27 mouse cellular contexts compared by ENCODE assay signal in the genomic region with DNA sequence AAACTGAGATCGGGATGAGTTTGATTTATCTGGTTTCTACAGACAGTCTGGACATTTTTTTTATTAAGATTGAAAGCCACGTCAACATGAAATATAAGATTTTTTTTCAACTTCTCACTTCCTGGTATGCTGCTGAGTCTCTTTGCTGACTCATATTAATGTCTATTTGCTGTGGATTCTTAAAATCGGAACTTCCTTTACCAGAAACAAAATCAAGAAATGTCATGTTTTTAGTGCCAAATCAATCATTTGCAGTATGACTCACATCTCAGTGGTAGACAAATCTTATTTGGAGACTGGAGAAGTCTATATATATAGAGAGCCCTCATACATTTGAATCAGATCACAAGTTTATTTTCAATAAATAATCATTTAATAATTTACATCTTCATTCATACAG.
A peak's percentile ranks its signal among the peaks of the same experiment; 100 is the strongest.
DNase-seq lines count a peak whose midpoint lies in the region; ATAC-seq and TF ChIP-seq lines count a peak whose summit lies in the region.
"Had no signal": no experiment of that assay in that cellular context is flagged by ENCODE, and none has a peak within 500 bp of the region (broad histone marks: within the 10 kb centered on the region; RNA-seq: fewer than 3 reads in every experiment).

No protein-coding gene starts in this region.

- no peak overlapping the region for H3K27ac ChIP-seq in stomach, postnatal 0 days (replicated peaks)
- H3K27ac ChIP-seq: embryonic facial prominence, embryonic 12.5 days; embryonic facial prominence, embryonic 15.5 days; forebrain, embryonic 12.5 days; forebrain, embryonic 15.5 days; heart, embryonic 15.5 days; hindbrain, embryonic 14.5 days; hindbrain, postnatal 0 days had no signal

- no peak overlapping the region for H3K4me3 ChIP-seq in stomach, postnatal 0 days (ENCODE audit: low read depth, low read length)
- H3K4me3 ChIP-seq: embryonic facial prominence, embryonic 12.5 days; embryonic facial prominence, embryonic 15.5 days; erythroblast, embryonic 14.5 days; forebrain, embryonic 12.5 days; forebrain, embryonic 15.5 days; heart, embryonic 12.5 days; heart, embryonic 15.5 days had no signal

- H3K9me3 ChIP-seq in stomach, postnatal 0 days (ENCODE audit: control insufficient read depth, low read length), result no peaks in the 10 kb centered on the region
- H3K9me3 ChIP-seq: embryonic facial prominence, embryonic 12.5 days; embryonic facial prominence, embryonic 15.5 days; forebrain, embryonic 12.5 days; forebrain, embryonic 15.5 days; heart, embryonic 12.5 days; heart, embryonic 15.5 days had no signal

- 73% methylated on average over 3 of the region's 3 CpGs for WGBS in stomach, postnatal 0 days

- no peaks in the 10 kb centered on the region for H3K4me1 ChIP-seq in stomach, postnatal 0 days (replicated peaks; ENCODE audit: control insufficient read depth, insufficient read depth)
- H3K4me1 ChIP-seq: embryonic facial prominence, embryonic 12.5 days; embryonic facial prominence, embryonic 15.5 days; forebrain, embryonic 12.5 days; forebrain, embryonic 15.5 days; heart, embryonic 12.5 days; heart, embryonic 15.5 days had no signal

- no peaks in the 10 kb centered on the region for H3K27me3 ChIP-seq in stomach, postnatal 0 days (ENCODE audit: control insufficient read depth, insufficient read depth, low read length)
- H3K27me3 ChIP-seq: embryonic facial prominence, embryonic 12.5 days; embryonic facial prominence, embryonic 15.5 days; forebrain, embryonic 12.5 days; forebrain, embryonic 15.5 days; heart, embryonic 12.5 days; heart, embryonic 15.5 days had no signal

- ATAC-seq in granulocyte monocyte progenitor cell, adult 5-6 weeks (replicated peaks; ENCODE audit: poor library complexity, severe bottlenecking), result peak; percentile 33; the same call in 1 of the 2 replicates
- no peak for ATAC-seq in stomach, postnatal 0 days (ENCODE audit: low FRiP score, low TSS enrichment)
- ATAC-seq: activated CD4-positive, CD25-positive, alpha-beta regulatory T cell, adult 4 months; forebrain, embryonic 15.5 days; hindbrain, postnatal 0 days; inflammation-experienced regulatory T-cells, adult 6 months; intestine, embryonic 16.5 days had no signal

- H3K9ac ChIP-seq in stomach, postnatal 0 days (ENCODE audit: low read length), result no peak overlapping the region
- H3K9ac ChIP-seq: embryonic facial prominence, embryonic 12.5 days; embryonic facial prominence, embryonic 15.5 days; forebrain, embryonic 12.5 days; forebrain, embryonic 15.5 days; heart, embryonic 12.5 days; heart, embryonic 15.5 days; hindbrain, embryonic 14.5 days had no signal

- peak; percentile 11 for DNase-seq in 416B (ENCODE audit: low read depth)
- peak; percentile 2 for DNase-seq in brain, adult 2 months (ENCODE audit: low read depth, low spot score)
- no peak for DNase-seq in spleen, postnatal 14 days (ENCODE audit: low spot score in 2 of 2)
- no peak for DNase-seq in stomach, postnatal 0 days (ENCODE audit: low spot score)
- DNase-seq in retina, embryonic 14.5 days (ENCODE audit: low spot score), result no peak
- DNase-seq: adrenal gland, adult 8-10 months; adrenal gland, postnatal 25 days; cerebellum, adult 18-20 months; cerebellum, adult 9-10 months; cerebellum, postnatal 14 days; gastrocnemius, postnatal 10 days; heart, adult 18-20 months; heart, postnatal 10 days; heart, postnatal 36 days had no signal

- TF ChIP-seq CTCF in stomach, postnatal 0 days (IDR thresholded peaks at IDR 0.05; ENCODE audit: low read depth), result no peak

- no peak for TF ChIP-seq EP300 in stomach, postnatal 0 days (optimal IDR thresholded peaks at IDR 0.05)

- no peak overlapping the region for H3K4me2 ChIP-seq in stomach, postnatal 0 days (replicated peaks; ENCODE audit: low read depth)
- H3K4me2 ChIP-seq: embryonic facial prominence, embryonic 12.5 days; embryonic facial prominence, embryonic 15.5 days; forebrain, embryonic 12.5 days; forebrain, embryonic 15.5 days; heart, embryonic 12.5 days; heart, embryonic 15.5 days; hindbrain, embryonic 14.5 days had no signal

- H3K36me3 ChIP-seq in stomach, postnatal 0 days (ENCODE audit: control insufficient read depth, insufficient read depth, low read length), result no peaks in the 10 kb centered on the region
- H3K36me3 ChIP-seq: embryonic facial prominence, embryonic 12.5 days; embryonic facial prominence, embryonic 15.5 days; forebrain, embryonic 12.5 days; forebrain, embryonic 15.5 days; heart, embryonic 12.5 days; heart, embryonic 15.5 days had no signal

Comparison
In these comparisons a context has a peak if more than half of its experiments do, and no peak if none do; other contexts are left out.
1. DNase-seq: peak in 416B (single experiment) and brain, adult 2 months (single experiment); none in spleen, postnatal 14 days (0 of 2), stomach, postnatal 0 days (single experiment) and retina, embryonic 14.5 days (single experiment).